In genomic region chrX:162488630-162489029, GRCm38 (mm10) we compare ENCODE assay signal across 16 mouse cellular contexts.
"Had no signal": no experiment of that assay in that cellular context is flagged by ENCODE, and none has a peak within 500 bp of the region (broad histone marks: within the 10 kb centered on the region; RNA-seq: fewer than 3 reads in every experiment).

No protein-coding gene starts in this region.

- H3K4me2 ChIP-seq: liver, embryonic 11.5 days; liver, embryonic 13.5 days; liver, embryonic 15.5 days; lung, embryonic 15.5 days; midbrain, embryonic 12.5 days; neural tube, embryonic 12.5 days had no signal

- H3K36me3 ChIP-seq: liver, embryonic 13.5 days; liver, embryonic 15.5 days; lung, embryonic 15.5 days; midbrain, embryonic 10.5 days; midbrain, embryonic 12.5 days; neural tube, embryonic 12.5 days had no signal

- H3K9ac ChIP-seq: liver, embryonic 13.5 days; liver, embryonic 15.5 days; liver, postnatal 0 days; lung, embryonic 15.5 days; midbrain, embryonic 12.5 days; neural tube, embryonic 12.5 days had no signal

- H3K27me3 ChIP-seq: liver, embryonic 13.5 days; liver, embryonic 15.5 days; neural tube, embryonic 12.5 days had no signal

- H3K4me3 ChIP-seq: liver, embryonic 13.5 days; liver, embryonic 15.5 days; lung, embryonic 15.5 days; midbrain, embryonic 10.5 days; midbrain, embryonic 12.5 days; neural tube, embryonic 12.5 days had no signal

- H3K9me3 ChIP-seq: liver, embryonic 13.5 days; liver, embryonic 15.5 days; lung, embryonic 15.5 days; midbrain, embryonic 10.5 days; midbrain, embryonic 12.5 days; neural tube, embryonic 12.5 days had no signal

- ATAC-seq: liver, postnatal 0 days had no signal

- H3K27ac ChIP-seq: liver, embryonic 13.5 days; liver, embryonic 15.5 days; lung, embryonic 15.5 days; macrophage; midbrain, embryonic 10.5 days; midbrain, embryonic 12.5 days; neural tube, embryonic 12.5 days had no signal

- H3K4me1 ChIP-seq: liver, embryonic 13.5 days; liver, embryonic 15.5 days; lung, embryonic 15.5 days; midbrain, embryonic 10.5 days; midbrain, embryonic 12.5 days; neural tube, embryonic 12.5 days had no signal

- DNase-seq: liver; liver, embryonic 13.5 days; liver, postnatal 0 days; midbrain, embryonic 14.5 days; right cerebral cortex, postnatal 14 days; spleen, adult 18-20 months; thymus, adult 18-20 months; thymus, postnatal 14 days; thymus, postnatal 36 days had no signal
